Mouse (Mus musculus): Measurements from ENCODE around the gene Chchd6. TPM values are rescaled to one million over a fixed set of nuclear protein-coding genes. Genes with fewer than 3 reads are reported as not detected.

Chchd6 gene
- polyA plus RNA-seq, 1 experiment from 2014 or later = 176 TPM

DNA sequence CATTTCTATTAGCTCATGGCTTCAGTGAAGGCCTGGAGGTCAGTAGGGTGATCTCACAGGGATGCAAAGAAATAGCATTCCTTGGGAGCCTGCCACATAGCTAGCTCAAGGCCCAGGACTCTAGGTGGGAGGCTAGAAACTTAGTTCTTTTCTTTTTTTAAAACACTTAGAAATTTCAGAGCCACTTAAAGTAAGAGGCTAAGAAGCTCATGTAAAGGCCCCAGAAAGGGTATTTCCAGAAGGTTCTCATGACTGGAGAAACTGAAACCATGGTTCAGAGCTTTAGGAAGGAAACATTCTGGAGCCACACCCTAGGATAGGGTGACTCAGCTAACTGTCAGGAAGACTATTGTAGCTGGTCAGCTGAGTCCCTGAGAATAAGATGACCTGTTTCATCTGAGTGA, 182.0 kb downstream of the Chchd6 start:
- Histone ChIP-seq H3K27me3 (ENCODE audit: control insufficient read depth, insufficient read depth, low read length) (no peaks in the 10 kb centered on the region), H3K4me2 (replicated peaks) (no peak overlapping the region), H3K27ac (no peak overlapping the region), H3K4me1 (replicated peaks; ENCODE audit: control insufficient read depth, insufficient read depth, low read length) (no peaks in the 10 kb centered on the region), H3K9ac (no peak overlapping the region), H3K36me3 (replicated peaks; ENCODE audit: control insufficient read depth, insufficient read depth) (no peaks in the 10 kb centered on the region), H3K9me3 (ENCODE audit: control insufficient read depth, low read length) (no peaks in the 10 kb centered on the region), H3K4me3 (replicated peaks; ENCODE audit: low read length) (no peak overlapping the region)
- DNase-seq (ENCODE audit: low spot score) (no peak), ATAC-seq (ENCODE audit: low FRiP score) (no peak)

GRCm38 (mm10) chr6:89412562-89412961, 182.9 kb downstream of the Chchd6 start:
- H3K9ac ChIP-seq = no peak overlapping the region
- ATAC-seq (ENCODE audit: low FRiP score) = no peak

DNA sequence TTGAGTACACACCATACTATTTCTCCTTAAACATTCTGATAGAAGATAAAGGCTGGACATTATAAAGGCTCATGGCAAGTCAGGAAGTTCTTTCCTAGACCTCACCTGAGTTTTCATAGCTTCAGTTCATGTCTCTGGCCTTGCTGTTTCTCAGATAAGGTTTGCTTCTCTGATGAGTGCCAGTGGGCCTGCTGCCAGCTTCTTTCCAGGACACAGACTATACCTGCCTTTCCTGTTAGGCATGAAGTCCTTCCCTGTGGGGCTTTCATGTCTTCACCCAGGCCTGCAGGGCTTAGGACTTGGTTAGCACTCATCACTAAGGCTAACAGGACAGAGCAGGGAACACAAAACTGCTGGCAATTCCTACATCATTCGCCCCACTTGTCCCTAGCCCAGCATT, 186.4 kb downstream of the Chchd6 start:
- Histone ChIP-seq H3K9ac (no peak overlapping the region), H3K4me1 (replicated peaks; ENCODE audit: control insufficient read depth, insufficient read depth, low read length) (no peaks in the 10 kb centered on the region; the same call in 1 of the 2 replicates), H3K27ac (no peak overlapping the region), H3K9me3 (ENCODE audit: control insufficient read depth, low read length) (no peaks in the 10 kb centered on the region), H3K4me2 (replicated peaks) (no peak overlapping the region), H3K4me3 (replicated peaks; ENCODE audit: low read length) (no peak overlapping the region), H3K27me3 (ENCODE audit: control insufficient read depth, insufficient read depth, low read length) (no peaks in the 10 kb centered on the region), H3K36me3 (replicated peaks; ENCODE audit: control insufficient read depth, insufficient read depth) (no peaks in the 10 kb centered on the region)
- 92% methylated on average over 1 of the region's 1 CpGs for WGBS
- no peak for DNase-seq (ENCODE audit: low spot score)
- no peak for ATAC-seq (ENCODE audit: low FRiP score)

More at GRCm38 (mm10) chr6:89412562-89412961, 182.9 kb downstream of the Chchd6 start:
- WGBS = 74% methylated on average over 1 of the region's 1 CpGs
- Histone ChIP-seq H3K36me3 (replicated peaks; ENCODE audit: control insufficient read depth, insufficient read depth) (no peaks in the 10 kb centered on the region), H3K4me3 (replicated peaks; ENCODE audit: low read length) (no peak overlapping the region), H3K4me1 (replicated peaks; ENCODE audit: control insufficient read depth, insufficient read depth, low read length) (no peaks in the 10 kb centered on the region; the same call in 1 of the 2 replicates), H3K27me3 (ENCODE audit: control insufficient read depth, insufficient read depth, low read length) (no peaks in the 10 kb centered on the region), H3K4me2 (replicated peaks) (no peak overlapping the region), H3K27ac (no peak overlapping the region), H3K9me3 (ENCODE audit: control insufficient read depth, low read length) (no peaks in the 10 kb centered on the region)
- no peak for DNase-seq (ENCODE audit: low spot score)

- H3K4me1 ChIP-seq (replicated peaks; ENCODE audit: control insufficient read depth, insufficient read depth, low read length) = no peaks in the 10 kb centered on the region; the same call in 1 of the 2 replicates
- ATAC-seq (ENCODE audit: low FRiP score) (no peak), DNase-seq (ENCODE audit: low spot score) (no peak)
- H3K9ac ChIP-seq = no peak overlapping the region
- no peaks in the 10 kb centered on the region for H3K9me3 ChIP-seq (ENCODE audit: control insufficient read depth, low read length)
- H3K27me3 ChIP-seq (ENCODE audit: control insufficient read depth, insufficient read depth, low read length) = no peaks in the 10 kb centered on the region
- H3K27ac ChIP-seq = no peak overlapping the region
- H3K4me3 ChIP-seq (replicated peaks; ENCODE audit: low read length) = no peak overlapping the region
- H3K36me3 ChIP-seq (replicated peaks; ENCODE audit: control insufficient read depth, insufficient read depth) = no peaks in the 10 kb centered on the region
- WGBS = 85% methylated on average over 5 of the region's 5 CpGs
- H3K4me2 ChIP-seq (replicated peaks) = no peak overlapping the region
Measured at GRCm38 (mm10) chr6:89408259-89408658, 187.2 kb downstream of the Chchd6 start.

GRCm38 (mm10) chr6:89407247-89407889, 188.1 kb downstream of the Chchd6 start:
- no peak overlapping the region for H3K27ac ChIP-seq
- no peak for DNase-seq (ENCODE audit: low spot score)

DNA sequence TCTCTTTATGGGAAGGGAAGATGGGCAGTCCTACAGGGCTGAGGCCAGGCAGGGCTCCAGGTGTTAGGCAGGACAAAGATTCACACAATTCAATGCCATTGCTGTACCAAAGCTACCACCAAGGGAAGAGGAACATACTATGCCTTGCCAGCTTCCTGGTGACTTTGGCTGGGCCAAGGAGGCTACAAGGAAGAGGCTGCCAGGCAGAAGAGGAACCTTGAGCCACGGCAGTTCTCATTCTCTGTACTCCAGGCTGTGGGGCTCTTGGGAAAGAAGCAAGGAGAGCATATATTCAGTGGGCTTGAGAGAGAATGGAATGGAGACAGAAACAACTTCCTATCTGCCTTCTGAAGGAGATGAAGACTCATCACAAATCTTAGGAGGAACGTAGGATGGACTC, 190.5 kb downstream of the Chchd6 start:
- H3K9ac ChIP-seq = no peak overlapping the region
- 88% methylated on average over 2 of the region's 2 CpGs for WGBS
- no peak overlapping the region for H3K4me2 ChIP-seq (replicated peaks)
- H3K27me3 ChIP-seq (ENCODE audit: control insufficient read depth, insufficient read depth, low read length) = no peaks in the 10 kb centered on the region
- H3K36me3 ChIP-seq (replicated peaks; ENCODE audit: control insufficient read depth, insufficient read depth) = no peaks in the 10 kb centered on the region
- no peak for DNase-seq (ENCODE audit: low spot score)
- H3K4me1 ChIP-seq (replicated peaks; ENCODE audit: control insufficient read depth, insufficient read depth, low read length) = peaks cover 6% of the 10 kb centered on the region
- no peak overlapping the region for H3K4me3 ChIP-seq (replicated peaks; ENCODE audit: low read length)
- no peak overlapping the region for H3K27ac ChIP-seq
- ATAC-seq (ENCODE audit: low FRiP score) = no peak
- no peaks in the 10 kb centered on the region for H3K9me3 ChIP-seq (ENCODE audit: control insufficient read depth, low read length)

More at GRCm38 (mm10) chr6:89407247-89407889, 188.1 kb downstream of the Chchd6 start:
- H3K9ac ChIP-seq = no peak overlapping the region
- H3K27me3 ChIP-seq (ENCODE audit: control insufficient read depth, insufficient read depth, low read length) = no peaks in the 10 kb centered on the region
- H3K9me3 ChIP-seq (ENCODE audit: control insufficient read depth, low read length) = no peaks in the 10 kb centered on the region
- no peak for ATAC-seq (ENCODE audit: low FRiP score)
- H3K4me1 ChIP-seq (replicated peaks; ENCODE audit: control insufficient read depth, insufficient read depth, low read length) = peaks cover 4% of the 10 kb centered on the region
- no peaks in the 10 kb centered on the region for H3K36me3 ChIP-seq (replicated peaks; ENCODE audit: control insufficient read depth, insufficient read depth)
- H3K4me2 ChIP-seq (replicated peaks) = no peak overlapping the region
- WGBS = 62% methylated on average over 3 of the region's 3 CpGs
- no peak overlapping the region for H3K4me3 ChIP-seq (replicated peaks; ENCODE audit: low read length)

DNA sequence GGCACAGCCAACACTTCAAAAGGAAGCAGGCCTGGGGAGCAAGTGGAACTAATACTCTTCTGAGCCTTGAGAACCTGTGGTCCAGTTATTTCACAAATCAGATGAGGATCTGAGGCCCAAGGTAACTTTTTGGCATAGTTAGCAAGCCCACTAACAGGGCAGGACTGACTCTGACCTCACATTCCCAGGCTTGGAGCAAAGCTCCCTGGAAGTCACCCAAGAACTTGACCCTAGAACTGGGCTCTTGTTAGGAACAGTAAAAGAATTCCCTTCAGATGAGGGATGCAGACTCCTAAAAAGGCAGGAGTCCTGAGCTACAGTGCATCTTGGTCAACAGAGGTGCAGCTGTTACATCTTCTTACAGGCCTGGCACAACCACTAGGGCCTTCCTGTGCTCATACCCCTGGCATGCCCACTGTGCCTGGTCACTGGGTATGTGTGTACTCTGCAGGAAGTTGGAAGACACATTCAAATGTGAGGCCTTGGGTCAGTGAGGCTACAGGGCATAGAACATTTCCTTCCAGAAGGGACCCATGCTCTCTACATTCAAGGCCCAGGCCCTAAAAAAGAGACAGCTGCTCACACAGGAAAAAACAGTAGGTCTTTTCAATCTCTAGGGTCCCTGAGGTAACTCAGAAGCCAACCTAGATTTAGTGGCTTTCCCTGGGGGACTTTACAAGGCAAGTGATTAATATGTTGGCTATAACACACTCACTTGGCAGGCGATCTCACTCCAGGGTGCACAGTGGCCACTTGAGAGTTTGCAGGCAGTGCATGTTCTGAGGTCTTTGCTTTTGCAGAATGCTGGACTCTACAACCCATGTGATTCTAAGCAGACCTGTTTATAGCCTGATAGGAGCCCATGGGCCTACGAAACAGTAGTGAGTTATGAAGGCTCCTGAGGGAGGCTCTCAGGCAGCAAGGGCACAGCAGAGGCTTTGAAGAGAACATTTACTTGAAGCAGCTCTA, 191.9 kb downstream of the Chchd6 start:
- Histone ChIP-seq H3K36me3 (replicated peaks; ENCODE audit: control insufficient read depth, insufficient read depth) (no peaks in the 10 kb centered on the region), H3K9me3 (ENCODE audit: control insufficient read depth, low read length) (no peaks in the 10 kb centered on the region), H3K4me3 (replicated peaks; ENCODE audit: low read length) (no peak overlapping the region), H3K27ac (no peak overlapping the region), H3K27me3 (ENCODE audit: control insufficient read depth, insufficient read depth, low read length) (no peaks in the 10 kb centered on the region), H3K4me1 (replicated peaks; ENCODE audit: control insufficient read depth, insufficient read depth, low read length) (peaks cover 6% of the 10 kb centered on the region), H3K9ac (no peak overlapping the region), H3K4me2 (replicated peaks) (no peak overlapping the region)
- DNase-seq (ENCODE audit: low spot score) (no peak), ATAC-seq (ENCODE audit: low FRiP score) (no peak)
- 60% methylated on average over 2 of the region's 2 CpGs for WGBS

- H3K27ac ChIP-seq = no peak overlapping the region
- DNase-seq (ENCODE audit: low spot score) (no peak), ATAC-seq (ENCODE audit: low FRiP score) (no peak)
- no peaks in the 10 kb centered on the region for H3K9me3 ChIP-seq (ENCODE audit: control insufficient read depth, low read length)
- 47% methylated on average over 2 of the region's 2 CpGs for WGBS
- peaks cover 6% of the 10 kb centered on the region; the same call in 1 of the 2 replicates for H3K4me1 ChIP-seq (replicated peaks; ENCODE audit: control insufficient read depth, insufficient read depth, low read length)
- no peaks in the 10 kb centered on the region for H3K27me3 ChIP-seq (ENCODE audit: control insufficient read depth, insufficient read depth, low read length)
- no peak overlapping the region for H3K4me3 ChIP-seq (replicated peaks; ENCODE audit: low read length)
- H3K36me3 ChIP-seq (replicated peaks; ENCODE audit: control insufficient read depth, insufficient read depth) = no peaks in the 10 kb centered on the region
- H3K9ac ChIP-seq = no peak overlapping the region
- H3K4me2 ChIP-seq (replicated peaks) = no peak overlapping the region
Measured at GRCm38 (mm10) chr6:89402406-89402805, 193.0 kb downstream of the Chchd6 start.

DNA sequence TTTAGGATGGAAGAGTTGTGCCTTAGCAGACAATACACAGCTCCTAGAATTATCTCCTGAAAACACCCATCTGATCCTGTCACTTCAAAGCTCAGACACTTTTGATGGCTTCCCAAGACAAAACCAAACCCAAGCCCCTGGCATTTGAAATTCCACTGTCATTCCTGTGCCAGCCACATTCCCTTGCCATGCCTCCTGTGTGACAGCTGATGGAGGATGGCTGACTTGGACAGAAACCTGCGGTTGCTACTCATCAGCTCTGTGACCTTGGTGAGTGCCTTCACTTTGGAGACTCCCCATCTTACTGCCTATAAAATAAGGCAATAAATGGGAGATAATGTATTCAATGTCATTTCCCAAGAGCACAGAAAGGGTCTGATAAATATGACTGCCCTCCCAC, 195.9 kb downstream of the Chchd6 start:
- no peak for ATAC-seq (ENCODE audit: low FRiP score)
- H3K9me3 ChIP-seq (ENCODE audit: control insufficient read depth, low read length) = no peaks in the 10 kb centered on the region
- 86% methylated on average over 1 of the region's 1 CpGs for WGBS
- H3K9ac ChIP-seq = no peak overlapping the region
- no peak overlapping the region for H3K4me3 ChIP-seq (replicated peaks; ENCODE audit: low read length)
- DNase-seq (ENCODE audit: low spot score) = no peak
- no peak overlapping the region for H3K27ac ChIP-seq
- H3K4me1 ChIP-seq (replicated peaks; ENCODE audit: control insufficient read depth, insufficient read depth, low read length) = peaks cover 6% of the 10 kb centered on the region; the same call in 1 of the 2 replicates
- H3K27me3 ChIP-seq (ENCODE audit: control insufficient read depth, insufficient read depth, low read length) = no peaks in the 10 kb centered on the region
- no peaks in the 10 kb centered on the region for H3K36me3 ChIP-seq (replicated peaks; ENCODE audit: control insufficient read depth, insufficient read depth)
- no peak overlapping the region for H3K4me2 ChIP-seq (replicated peaks)

All from hindbrain, embryonic 14.5 days (tissue).